Mouse (Mus musculus): ENCODE measurements at regions not wholly inside any gene's neighbourhood (a gene's known extent, or its start where the extent isn't known, plus 50 kb on each side); places are given as distances from the start of the nearest gene placed in this dataset.

- Histone ChIP-seq H3K4me1 (ENCODE audit: insufficient read depth) (no peaks in the 10 kb centered on the region), H3K4me3 (ENCODE audit: low read depth, low read length) (no peak overlapping the region), H3K9ac (replicated peaks) (no peak overlapping the region), H3K27ac (ENCODE audit: low read depth) (no peak overlapping the region), H3K27me3 (ENCODE audit: insufficient read depth, low read length) (no peaks in the 10 kb centered on the region), H3K4me2 (ENCODE audit: low read depth, low read length) (no peak overlapping the region), H3K36me3 (replicated peaks; ENCODE audit: insufficient read depth, low read length) (no peaks in the 10 kb centered on the region), H3K9me3 (ENCODE audit: low read length) (no peaks in the 10 kb centered on the region)
- ATAC-seq: no peak
- 67% methylated on average over 9 of the region's 9 CpGs for WGBS (ENCODE audit: insufficient replicate concordance)
- TF ChIP-seq CTCF (IDR thresholded peaks at IDR 0.05; ENCODE audit: low read depth) (no peak), EP300 (IDR thresholded peaks at IDR 0.05; ENCODE audit: low read depth) (no peak)
- DNase-seq: no peak
Observed at GRCm38 (mm10) chr7:69890503-69891061, 476.0 kb downstream of the Nr2f2 start.

DNA sequence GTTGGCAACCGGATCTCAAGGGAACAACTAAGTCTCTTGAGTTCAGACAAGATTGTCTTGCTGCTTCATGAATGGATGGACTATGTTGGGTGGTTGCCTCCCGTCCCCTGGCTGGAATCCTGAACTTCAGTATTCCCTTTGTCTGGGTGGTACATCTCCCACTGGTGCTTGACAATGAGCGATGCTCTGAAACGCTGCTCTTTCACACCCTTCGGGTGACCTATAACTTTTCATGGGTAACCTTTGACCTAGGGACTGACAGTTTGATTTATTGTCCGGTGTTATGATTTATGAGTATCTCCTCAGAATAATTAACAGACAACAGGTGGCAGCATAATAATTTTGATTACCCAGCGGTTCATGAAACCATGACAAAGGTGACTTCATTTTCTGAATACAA is 478.3 kb downstream of the Nr2f2 start:
- Histone ChIP-seq H3K27ac (ENCODE audit: low read depth) (no peak overlapping the region), H3K9me3 (ENCODE audit: low read length) (no peaks in the 10 kb centered on the region), H3K27me3 (ENCODE audit: insufficient read depth, low read length) (no peaks in the 10 kb centered on the region), H3K4me3 (ENCODE audit: low read depth, low read length) (no peak overlapping the region), H3K4me2 (ENCODE audit: low read depth, low read length) (no peak overlapping the region), H3K36me3 (replicated peaks; ENCODE audit: insufficient read depth, low read length) (no peaks in the 10 kb centered on the region), H3K9ac (replicated peaks) (no peak overlapping the region), H3K4me1 (ENCODE audit: insufficient read depth) (no peaks in the 10 kb centered on the region)
- DNase-seq (no peak), ATAC-seq (no peak)
- TF ChIP-seq EP300 (IDR thresholded peaks at IDR 0.05; ENCODE audit: low read depth) (no peak), CTCF (IDR thresholded peaks at IDR 0.05; ENCODE audit: low read depth) (no peak)
- 82% methylated on average over 7 of the region's 7 CpGs for WGBS (ENCODE audit: insufficient replicate concordance)

GRCm38 (mm10) chr7:69877031-69877430 is 489.5 kb downstream of the Nr2f2 start:
- H3K36me3 ChIP-seq (replicated peaks; ENCODE audit: insufficient read depth, low read length): no peaks in the 10 kb centered on the region
- no peaks in the 10 kb centered on the region for H3K4me1 ChIP-seq (ENCODE audit: insufficient read depth)
- ATAC-seq (no peak), DNase-seq (no peak)
- H3K27me3 ChIP-seq (ENCODE audit: insufficient read depth, low read length): no peaks in the 10 kb centered on the region
- H3K27ac ChIP-seq (ENCODE audit: low read depth): no peak overlapping the region
- no peak overlapping the region for H3K4me2 ChIP-seq (ENCODE audit: low read depth, low read length)
- H3K4me3 ChIP-seq (ENCODE audit: low read depth, low read length): no peak overlapping the region
- H3K9me3 ChIP-seq (ENCODE audit: low read length): 0 out of 2 replicates have a peak, but pooled peaks cover 3% of the 10 kb centered on the region
- no peak overlapping the region for H3K9ac ChIP-seq (replicated peaks)
- TF ChIP-seq EP300 (IDR thresholded peaks at IDR 0.05; ENCODE audit: low read depth) (no peak), CTCF (IDR thresholded peaks at IDR 0.05; ENCODE audit: low read depth) (no peak)

GRCm38 (mm10) chr7:69865801-69866200 is 500.7 kb downstream of the Nr2f2 start:
- Histone ChIP-seq H3K9ac (replicated peaks) (no peak overlapping the region), H3K36me3 (replicated peaks; ENCODE audit: insufficient read depth, low read length) (no peaks in the 10 kb centered on the region), H3K4me1 (ENCODE audit: insufficient read depth) (no peaks in the 10 kb centered on the region), H3K27ac (ENCODE audit: low read depth) (no peak overlapping the region), H3K4me3 (ENCODE audit: low read depth, low read length) (no peak overlapping the region), H3K4me2 (ENCODE audit: low read depth, low read length) (no peak overlapping the region), H3K27me3 (ENCODE audit: insufficient read depth, low read length) (no peaks in the 10 kb centered on the region), H3K9me3 (ENCODE audit: low read length) (no peaks in the 10 kb centered on the region)
- ATAC-seq (no peak), DNase-seq (no peak)
- TF ChIP-seq EP300 (IDR thresholded peaks at IDR 0.05; ENCODE audit: low read depth) (no peak), CTCF (IDR thresholded peaks at IDR 0.05; ENCODE audit: low read depth) (no peak)
- 62% methylated on average over 3 of the region's 3 CpGs for WGBS (ENCODE audit: insufficient replicate concordance)

DNA sequence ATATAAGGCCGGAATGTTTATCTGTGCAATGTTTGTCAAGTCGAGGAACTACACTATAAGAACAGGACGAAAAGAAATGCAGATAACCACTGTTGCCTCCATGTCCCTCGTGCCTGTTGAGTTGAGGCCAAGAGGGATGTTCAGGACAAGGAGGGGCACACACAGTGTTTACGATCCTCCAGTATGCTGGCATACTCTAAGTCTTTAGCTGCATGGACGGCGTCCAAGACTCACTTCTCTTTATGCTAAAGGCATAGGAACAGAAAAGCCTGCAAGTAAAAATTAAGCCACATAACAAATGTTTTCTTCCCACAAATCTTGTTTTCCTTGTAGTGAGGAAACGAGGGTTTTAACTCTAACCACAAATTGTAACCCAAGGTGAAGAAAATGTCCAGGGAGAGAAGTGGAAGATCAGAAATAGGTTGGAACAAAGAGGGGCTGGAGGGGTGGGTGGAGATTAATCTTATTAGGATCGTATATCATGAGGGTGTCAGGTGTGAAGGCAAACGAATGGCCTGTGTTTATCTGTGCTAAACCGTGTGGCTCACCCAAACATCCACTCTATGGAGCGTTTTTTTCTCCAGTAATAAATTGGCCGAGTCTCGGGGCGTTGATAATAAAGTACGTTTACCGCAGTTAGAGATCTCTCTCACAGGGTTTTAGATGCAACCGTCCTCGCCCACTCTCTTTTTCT is 521.8 kb downstream of the Nr2f2 start:
- Histone ChIP-seq H3K4me3 (ENCODE audit: low read depth, low read length) (no peak overlapping the region), H3K4me1 (ENCODE audit: insufficient read depth) (no peaks in the 10 kb centered on the region), H3K27me3 (ENCODE audit: insufficient read depth, low read length) (no peaks in the 10 kb centered on the region), H3K9me3 (ENCODE audit: low read length) (no peaks in the 10 kb centered on the region), H3K4me2 (ENCODE audit: low read depth, low read length) (no peak overlapping the region), H3K36me3 (replicated peaks; ENCODE audit: insufficient read depth, low read length) (no peaks in the 10 kb centered on the region), H3K27ac (ENCODE audit: low read depth) (no peak overlapping the region), H3K9ac (replicated peaks) (no peak overlapping the region)
- whole genome bisulfite sequencing (ENCODE audit: insufficient replicate concordance): 69% methylated on average over 19 of the region's 19 CpGs
- no peak for TF ChIP-seq EP300 (IDR thresholded peaks at IDR 0.05; ENCODE audit: low read depth)
- no peak for TF ChIP-seq CTCF (IDR thresholded peaks at IDR 0.05; ENCODE audit: low read depth)
- ATAC-seq (no peak), DNase-seq (no peak)

DNA sequence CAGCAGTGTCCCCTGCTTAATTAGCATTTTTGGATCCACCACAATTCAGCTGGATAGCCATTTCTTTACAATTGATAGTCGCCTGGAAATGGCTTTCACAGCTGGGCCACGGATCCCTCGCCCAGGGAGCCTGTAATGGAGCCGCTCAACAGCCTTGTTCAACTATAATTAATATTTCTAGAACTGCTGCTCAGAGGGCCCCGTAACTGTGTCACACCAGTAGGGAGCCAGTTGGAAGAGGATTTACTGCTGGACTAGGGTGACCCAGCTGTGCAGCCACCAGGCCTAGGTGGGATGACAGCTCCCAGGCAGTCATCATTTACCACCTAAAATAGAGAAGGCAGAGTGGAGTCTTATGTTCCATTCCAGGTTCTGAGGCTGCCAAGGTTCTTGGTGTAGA is 529.2 kb downstream of the Nr2f2 start:
- 81% methylated on average over 5 of the region's 5 CpGs for WGBS (ENCODE audit: insufficient replicate concordance)
- Histone ChIP-seq H3K4me1 (ENCODE audit: insufficient read depth) (no peaks in the 10 kb centered on the region), H3K9ac (replicated peaks) (no peak overlapping the region), H3K27ac (ENCODE audit: low read depth) (no peak overlapping the region), H3K4me2 (ENCODE audit: low read depth, low read length) (no peak overlapping the region), H3K27me3 (ENCODE audit: insufficient read depth, low read length) (no peaks in the 10 kb centered on the region), H3K36me3 (replicated peaks; ENCODE audit: insufficient read depth, low read length) (no peaks in the 10 kb centered on the region), H3K4me3 (ENCODE audit: low read depth, low read length) (no peak overlapping the region), H3K9me3 (ENCODE audit: low read length) (no peaks in the 10 kb centered on the region)
- DNase-seq: no peak
- TF ChIP-seq CTCF (IDR thresholded peaks at IDR 0.05; ENCODE audit: low read depth) (no peak), EP300 (IDR thresholded peaks at IDR 0.05; ENCODE audit: low read depth) (no peak)
- no peak for ATAC-seq
